Mouse (Mus musculus) G1E (cell line): ENCODE results near the gene Tnfrsf12a.

Experiments
- CTCF ChIP-seq: IDR thresholded peaks from 2 replicates; pipeline ENCODE4 v1.5.1; 2012; ENCODE audit warnings: low read depth, low read length, inconsistent platforms, mixed read lengths
- GATA1 ChIP-seq: IDR thresholded peaks from 2 replicates; pipeline ENCODE4 v1.6.1; 2012; ENCODE audit warnings: borderline replicate concordance, low read length, inconsistent platforms, mixed read lengths
- GATA2 ChIP-seq: IDR thresholded peaks from 2 replicates; pipeline ENCODE4 v1.6.1; 2012; ENCODE audit warnings: low read depth, low read length, inconsistent platforms, borderline replicate concordance
- POLR2AphosphoS5 ChIP-seq: IDR thresholded peaks from 2 replicates; pipeline ENCODE4 v1.6.1; 2012; ENCODE audit warnings: low read depth, low read length, inconsistent platforms; ENCODE audit not compliant: insufficient replicate concordance
- TAL1 ChIP-seq: conservative IDR thresholded peaks from 2 replicates; pipeline ENCODE4 v1.6.1; 2012; ENCODE audit warnings: low read depth, low read length, inconsistent platforms, mixed read lengths

DNA sequence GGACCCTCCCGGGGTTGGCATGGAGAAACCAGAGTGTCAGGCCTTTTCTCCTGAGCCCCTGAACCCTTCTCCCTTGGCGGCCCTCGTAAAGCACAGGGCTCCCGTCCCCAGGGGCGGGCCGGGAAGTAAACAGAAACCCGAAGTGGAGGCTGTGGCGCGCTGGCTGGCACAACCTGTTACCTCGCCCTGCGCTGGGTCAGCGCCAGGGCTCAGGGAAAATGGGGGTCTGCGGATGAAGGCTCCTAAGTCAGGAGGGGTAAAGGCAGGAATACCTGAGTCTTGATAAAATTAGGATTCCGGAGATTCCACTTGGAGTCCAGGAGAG lies 16.4 kb downstream of the Tnfrsf12a start:
- no peak for TF ChIP-seq CTCF
- TF ChIP-seq GATA1, result no peak
- no peak for TF ChIP-seq TAL1
- no peak for TF ChIP-seq POLR2AphosphoS5
- no peak for TF ChIP-seq GATA2
